Mouse (Mus musculus) erythroblast, embryonic 14.5 days (primary cell): ENCODE measurements around the gene Ccdc85c.

Source experiments
- GATA1 ChIP-seq: IDR thresholded peaks from 2 replicates; pipeline ENCODE4 v1.6.1; 2012; ENCODE audit warnings: low read length, inconsistent platforms, mixed read lengths
- TAL1 ChIP-seq: IDR thresholded peaks from 3 replicates; pipeline ENCODE4 v1.6.1; 2012; ENCODE audit warnings: low read length, inconsistent platforms, mixed read lengths

- TF ChIP-seq GATA1 (no peak), TAL1 (no peak)
Measured at GRCm38 (mm10) chr12:108223357-108223756, 51.9 kb downstream of the Ccdc85c start.
